Mouse (Mus musculus): ENCODE measurements around the gene Zfx.

Gene Zfx

GRCm38 (mm10) chrX:94058748-94059147, 64.8 kb downstream of the Zfx start:
- DNase-seq, result no peak

- DNase-seq, result no peak
Measured at GRCm38 (mm10) chrX:94049048-94049447, 74.5 kb downstream of the Zfx start.

GRCm38 (mm10) chrX:94048048-94048447, 75.5 kb downstream of the Zfx start:
- DNase-seq, result peak; percentile 28

GRCm38 (mm10) chrX:94047381-94047780, 76.1 kb downstream of the Zfx start:
- DNase-seq, result peak; percentile 32

- peak; percentile 38 for DNase-seq
Measured at GRCm38 (mm10) chrX:94032937-94033336, 90.6 kb downstream of the Zfx start.

- no peak for DNase-seq
Measured at GRCm38 (mm10) chrX:94030081-94030480, 93.4 kb downstream of the Zfx start.

Measured in kidney, adult 11 months (tissue).